Mouse (Mus musculus): Measurements from ENCODE around the gene Snrpf. TPM values are rescaled to one million over a fixed set of nuclear protein-coding genes. Genes with fewer than 3 reads are reported as not detected.

Gene Snrpf
- polyA plus RNA-seq, 1 experiment from 2014 or later = 121 TPM

DNA sequence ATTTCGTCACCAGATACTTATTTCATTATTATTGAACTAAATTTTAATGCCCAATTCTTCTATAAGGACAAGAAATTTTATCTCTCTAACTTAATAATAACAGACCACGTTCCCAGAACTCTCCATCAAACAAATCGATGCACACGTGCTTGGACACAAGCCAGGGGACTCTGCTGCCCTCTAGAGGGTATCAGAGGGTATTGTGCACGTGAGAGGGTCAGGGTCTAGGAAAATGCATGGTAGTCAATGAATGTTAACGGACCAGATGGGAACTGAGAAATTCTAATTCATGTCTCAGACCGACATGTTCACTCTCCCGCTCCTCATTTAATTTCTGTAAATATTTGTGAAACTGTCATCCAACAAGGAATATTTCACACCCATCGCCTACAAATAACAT lies 18.5 kb upstream of the Snrpf start:
- Histone ChIP-seq H3K4me2 (ENCODE audit: low read length) (no peak overlapping the region), H3K9me3 (replicated peaks; ENCODE audit: low read length) (no peaks in the 10 kb centered on the region), H3K4me3 (replicated peaks; ENCODE audit: low read depth, low read length) (no peak overlapping the region), H3K9ac (ENCODE audit: low read depth, low read length) (no peak overlapping the region), H3K4me1 (replicated peaks; ENCODE audit: insufficient read depth, low read length) (no peaks in the 10 kb centered on the region), H3K36me3 (ENCODE audit: insufficient read depth, low read length) (no peaks in the 10 kb centered on the region), H3K27ac (no peak overlapping the region), H3K27me3 (ENCODE audit: insufficient read depth, low read length) (no peaks in the 10 kb centered on the region)
- ATAC-seq (replicated peaks; ENCODE audit: low FRiP score, low read depth) (no peak), DNase-seq (ENCODE audit: low spot score) (no peak)
- TF ChIP-seq CTCF (IDR thresholded peaks at IDR 0.05; ENCODE audit: low read depth) = peak; percentile 62
- 64% methylated on average over 9 of the region's 9 CpGs for WGBS

DNA sequence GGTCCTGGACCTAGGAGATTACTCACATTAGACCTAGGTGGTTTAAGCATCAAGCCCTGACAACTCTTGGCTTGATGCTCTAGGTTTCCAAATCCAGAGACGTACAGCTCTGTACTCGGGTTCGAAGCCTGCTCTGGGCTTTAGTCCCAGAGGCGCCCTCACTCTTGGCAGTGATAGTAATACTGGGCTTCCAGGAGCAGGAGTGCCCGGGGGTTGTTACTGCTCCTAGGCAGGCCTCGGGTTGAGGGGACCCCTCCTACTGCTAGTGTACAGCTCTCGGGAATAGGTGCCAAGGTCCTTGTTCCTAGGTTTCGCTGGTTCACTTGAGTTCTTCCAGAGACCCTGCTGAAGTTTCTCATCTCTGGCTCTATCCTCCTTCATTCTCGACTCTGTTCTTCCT lies 16.8 kb upstream of the Snrpf start:
- H3K4me1 ChIP-seq (replicated peaks; ENCODE audit: insufficient read depth, low read length) = no peaks in the 10 kb centered on the region

DNA sequence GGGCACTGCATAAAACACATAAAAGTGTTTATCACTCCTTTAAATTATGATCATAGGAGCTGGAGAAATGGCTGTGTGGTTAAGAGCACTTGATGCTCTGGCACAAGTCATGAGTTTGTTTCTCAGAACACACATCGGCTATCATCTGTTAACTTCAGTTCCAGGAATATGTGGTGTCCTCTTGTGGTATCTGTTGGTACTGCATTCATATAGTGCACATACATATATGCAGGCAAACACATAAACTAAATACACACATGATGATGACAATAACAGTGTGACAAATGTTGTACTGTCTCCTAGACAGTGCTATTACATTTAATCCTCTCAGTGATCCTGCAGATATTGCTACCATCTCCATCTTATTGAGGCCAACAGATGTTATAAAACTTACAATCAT lies 13.8 kb upstream of the Snrpf start:
- peak; percentile 14; the same call in 1 of the 2 replicates for TF ChIP-seq CTCF (IDR thresholded peaks at IDR 0.05; ENCODE audit: low read depth)
- H3K27me3 ChIP-seq (ENCODE audit: insufficient read depth, low read length) = no peaks in the 10 kb centered on the region

More for the DNA sequence above, 16.8 kb upstream of the Snrpf start:
- 90% methylated on average over 9 of the region's 9 CpGs for WGBS
- Histone ChIP-seq H3K27me3 (ENCODE audit: insufficient read depth, low read length) (no peaks in the 10 kb centered on the region), H3K9me3 (replicated peaks; ENCODE audit: low read length) (no peaks in the 10 kb centered on the region), H3K9ac (ENCODE audit: low read depth, low read length) (no peak overlapping the region), H3K4me3 (replicated peaks; ENCODE audit: low read depth, low read length) (no peak overlapping the region), H3K4me2 (ENCODE audit: low read length) (no peak overlapping the region), H3K36me3 (ENCODE audit: insufficient read depth, low read length) (no peaks in the 10 kb centered on the region), H3K27ac (no peak overlapping the region)
- TF ChIP-seq CTCF (IDR thresholded peaks at IDR 0.05; ENCODE audit: low read depth) = no peak
- ATAC-seq (replicated peaks; ENCODE audit: low FRiP score, low read depth) (no peak), DNase-seq (ENCODE audit: low spot score) (no peak)

DNA sequence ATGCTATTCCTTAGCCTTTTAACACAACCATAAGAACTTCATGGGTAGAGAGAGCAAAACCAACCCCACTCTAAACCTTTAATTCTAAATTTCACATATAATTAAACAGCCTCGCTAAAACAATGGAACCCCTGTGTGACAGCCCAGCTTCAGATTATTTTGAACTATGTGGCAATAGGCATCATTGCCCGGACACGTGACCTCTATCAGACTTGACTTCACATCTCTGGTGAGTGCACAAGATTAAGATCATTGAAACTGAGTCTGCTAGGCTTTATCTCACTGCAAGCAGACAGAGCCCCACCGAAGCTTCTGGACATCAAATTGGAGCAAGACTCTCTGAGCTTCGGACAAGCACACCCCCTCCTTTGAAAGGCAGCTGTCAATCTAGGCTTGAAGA lies 12.8 kb upstream of the Snrpf start:
- no peaks in the 10 kb centered on the region for H3K4me1 ChIP-seq (replicated peaks; ENCODE audit: insufficient read depth, low read length)
- H3K36me3 ChIP-seq (ENCODE audit: insufficient read depth, low read length) = no peaks in the 10 kb centered on the region
- H3K9ac ChIP-seq (ENCODE audit: low read depth, low read length) = no peak overlapping the region
- no peak overlapping the region for H3K4me3 ChIP-seq (replicated peaks; ENCODE audit: low read depth, low read length)
- DNase-seq (ENCODE audit: low spot score) (no peak), ATAC-seq (replicated peaks; ENCODE audit: low FRiP score, low read depth) (no peak)
- H3K4me2 ChIP-seq (ENCODE audit: low read length) = no peak overlapping the region
- no peak overlapping the region for H3K27ac ChIP-seq
- 90% methylated on average over 5 of the region's 5 CpGs for WGBS
- no peak for TF ChIP-seq CTCF (IDR thresholded peaks at IDR 0.05; ENCODE audit: low read depth)
- H3K27me3 ChIP-seq (ENCODE audit: insufficient read depth, low read length) = no peaks in the 10 kb centered on the region
- no peaks in the 10 kb centered on the region for H3K9me3 ChIP-seq (replicated peaks; ENCODE audit: low read length)

More for the DNA sequence above, 13.8 kb upstream of the Snrpf start:
- no peak overlapping the region for H3K4me2 ChIP-seq (ENCODE audit: low read length)
- H3K9ac ChIP-seq (ENCODE audit: low read depth, low read length) = no peak overlapping the region
- 98% methylated on average over 1 of the region's 1 CpGs for WGBS
- H3K4me3 ChIP-seq (replicated peaks; ENCODE audit: low read depth, low read length) = no peak overlapping the region
- no peaks in the 10 kb centered on the region for H3K9me3 ChIP-seq (replicated peaks; ENCODE audit: low read length)
- no peak for ATAC-seq (replicated peaks; ENCODE audit: low FRiP score, low read depth)
- H3K4me1 ChIP-seq (replicated peaks; ENCODE audit: insufficient read depth, low read length) = no peaks in the 10 kb centered on the region
- no peak for DNase-seq (ENCODE audit: low spot score)
- no peak overlapping the region for H3K27ac ChIP-seq
- H3K36me3 ChIP-seq (ENCODE audit: insufficient read depth, low read length) = no peaks in the 10 kb centered on the region

DNA sequence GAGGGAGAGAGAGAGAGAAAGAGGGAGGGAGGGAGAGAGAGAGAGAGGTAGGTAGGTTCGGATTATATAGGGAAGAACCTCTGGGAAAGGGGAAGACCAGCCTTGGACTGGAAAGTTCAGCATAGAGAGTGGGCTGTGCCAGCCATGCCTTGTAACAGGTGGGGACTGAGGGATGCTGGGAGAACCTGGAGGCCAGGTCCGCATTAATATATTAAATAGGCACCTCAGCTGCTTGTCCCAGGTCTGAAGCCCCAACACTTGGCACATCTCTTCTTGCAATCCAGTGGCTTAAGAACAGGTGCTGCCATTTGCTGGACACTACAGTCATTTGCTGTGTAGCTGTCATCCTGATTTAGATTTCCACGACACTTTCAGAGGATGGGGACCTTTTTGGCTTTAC lies 7.1 kb upstream of the Snrpf start:
- Histone ChIP-seq H3K36me3 (ENCODE audit: insufficient read depth, low read length) (no peaks in the 10 kb centered on the region), H3K4me3 (replicated peaks; ENCODE audit: low read depth, low read length) (no peak overlapping the region), H3K4me2 (ENCODE audit: low read length) (no peak overlapping the region), H3K4me1 (replicated peaks; ENCODE audit: insufficient read depth, low read length) (no peaks in the 10 kb centered on the region), H3K27me3 (ENCODE audit: insufficient read depth, low read length) (no peaks in the 10 kb centered on the region), H3K9ac (ENCODE audit: low read depth, low read length) (no peak overlapping the region), H3K9me3 (replicated peaks; ENCODE audit: low read length) (no peaks in the 10 kb centered on the region), H3K27ac (no peak overlapping the region)
- no peak for ATAC-seq (replicated peaks; ENCODE audit: low FRiP score, low read depth)
- DNase-seq (ENCODE audit: low spot score) = no peak
- TF ChIP-seq CTCF (IDR thresholded peaks at IDR 0.05; ENCODE audit: low read depth) = no peak
- 78% methylated on average over 3 of the region's 3 CpGs for WGBS

DNA sequence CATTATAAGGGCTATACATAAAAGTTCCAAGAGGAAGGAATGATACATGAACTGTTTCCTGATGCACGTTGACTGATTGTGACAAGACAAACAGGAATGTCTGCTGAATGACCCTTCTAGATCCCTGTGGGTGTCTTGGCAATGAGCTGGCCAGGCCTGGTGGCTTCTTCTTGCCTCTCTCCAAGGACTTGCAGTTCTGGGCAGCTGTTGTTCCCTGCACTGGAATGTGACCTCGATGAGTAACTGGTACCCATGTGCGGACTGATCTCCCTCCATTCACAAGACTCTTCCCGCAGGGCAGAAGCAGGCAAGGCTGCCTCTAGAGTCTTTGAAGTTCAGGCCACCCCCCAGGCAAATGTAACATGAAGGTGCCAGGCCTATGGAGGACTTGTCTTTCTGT lies 6.3 kb upstream of the Snrpf start:
- no peak overlapping the region for H3K4me2 ChIP-seq (ENCODE audit: low read length)
- no peak overlapping the region for H3K27ac ChIP-seq
- H3K27me3 ChIP-seq (ENCODE audit: insufficient read depth, low read length) = no peaks in the 10 kb centered on the region
- H3K9me3 ChIP-seq (replicated peaks; ENCODE audit: low read length) = no peaks in the 10 kb centered on the region
- H3K4me3 ChIP-seq (replicated peaks; ENCODE audit: low read depth, low read length) = no peak overlapping the region
- no peak for DNase-seq (ENCODE audit: low spot score)
- TF ChIP-seq CTCF (IDR thresholded peaks at IDR 0.05; ENCODE audit: low read depth) = no peak
- no peak overlapping the region for H3K9ac ChIP-seq (ENCODE audit: low read depth, low read length)
- 65% methylated on average over 4 of the region's 4 CpGs for WGBS
- no peaks in the 10 kb centered on the region for H3K4me1 ChIP-seq (replicated peaks; ENCODE audit: insufficient read depth, low read length)
- H3K36me3 ChIP-seq (ENCODE audit: insufficient read depth, low read length) = no peaks in the 10 kb centered on the region
- no peak for ATAC-seq (replicated peaks; ENCODE audit: low FRiP score, low read depth)

DNA sequence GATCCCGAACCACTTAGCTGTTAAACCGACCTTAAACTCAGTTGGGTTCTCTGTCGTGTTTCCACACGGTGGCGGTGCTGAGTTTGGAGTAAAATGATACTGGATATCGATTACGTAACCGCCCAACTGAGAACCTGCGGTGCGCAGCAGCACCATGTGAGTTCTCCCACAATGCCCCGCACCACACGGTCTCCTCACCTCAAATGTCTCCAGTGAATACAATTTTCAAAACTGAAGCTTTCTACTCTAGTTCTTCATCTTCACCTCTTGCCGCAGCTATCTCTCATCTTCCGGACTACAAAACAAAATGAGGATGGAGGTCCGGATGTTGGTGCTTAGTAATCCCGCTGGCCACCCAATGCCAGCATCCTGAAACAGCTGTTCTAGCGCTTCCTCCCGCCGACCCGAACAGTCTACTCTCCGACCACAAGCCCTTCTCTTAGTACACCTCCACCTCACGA lies 4.5 kb upstream of the Snrpf start:
- H3K27me3 ChIP-seq (ENCODE audit: insufficient read depth, low read length) = no peaks in the 10 kb centered on the region
- no peak overlapping the region for H3K27ac ChIP-seq
- peak overlapping the region; percentile 29 for H3K4me3 ChIP-seq (replicated peaks; ENCODE audit: low read depth, low read length)
- 2% methylated on average over 22 of the region's 22 CpGs for WGBS
- peak; percentile 89 for DNase-seq (ENCODE audit: low spot score)
- H3K9ac ChIP-seq (ENCODE audit: low read depth, low read length) = no peak overlapping the region
- peak overlapping the region; percentile 78 for H3K4me2 ChIP-seq (ENCODE audit: low read length)
- peak; percentile 86 for TF ChIP-seq CTCF (IDR thresholded peaks at IDR 0.05; ENCODE audit: low read depth)
- H3K36me3 ChIP-seq (ENCODE audit: insufficient read depth, low read length) = no peaks in the 10 kb centered on the region
- no peak for ATAC-seq (replicated peaks; ENCODE audit: low FRiP score, low read depth)
- H3K9me3 ChIP-seq (replicated peaks; ENCODE audit: low read length) = no peaks in the 10 kb centered on the region
- H3K4me1 ChIP-seq (replicated peaks; ENCODE audit: insufficient read depth, low read length) = no peaks in the 10 kb centered on the region

Data from kidney, postnatal 0 days (tissue).